Mouse (Mus musculus): ENCODE data around the gene Cyb561. TPM values are rescaled to one million over a fixed set of nuclear protein-coding genes. Genes with fewer than 3 reads are reported as not detected.

Gene Cyb561
- total RNA-seq, 2 experiments from 2014 or later, result 3.0 to 3.4 TPM

- DNase-seq (ENCODE audit: low spot score), result no peak
Observed at GRCm38 (mm10) chr11:105922769-105923663, 30.1 kb downstream of the Cyb561 start.

- DNase-seq (ENCODE audit: low spot score), result no peak
Observed at GRCm38 (mm10) chr11:105921275-105921674, 31.9 kb downstream of the Cyb561 start.

- no peak for DNase-seq (ENCODE audit: low spot score)
Observed at GRCm38 (mm10) chr11:105920836-105921235, 32.3 kb downstream of the Cyb561 start.

- DNase-seq (ENCODE audit: low spot score), result no peak
Observed at GRCm38 (mm10) chr11:105920098-105920785, 32.9 kb downstream of the Cyb561 start.

- DNase-seq (ENCODE audit: low spot score), result no peak
Observed at GRCm38 (mm10) chr11:105913580-105913979, 39.6 kb downstream of the Cyb561 start.

- DNase-seq (ENCODE audit: low spot score), result peak; percentile 82
Observed at GRCm38 (mm10) chr11:105911592-105912375, 41.4 kb downstream of the Cyb561 start.

- no peak for DNase-seq (ENCODE audit: low spot score)
Observed at GRCm38 (mm10) chr11:105911149-105911548, 42.0 kb downstream of the Cyb561 start.

GRCm38 (mm10) chr11:105909617-105910016 is 43.5 kb downstream of the Cyb561 start:
- no peak for DNase-seq (ENCODE audit: low spot score)

GRCm38 (mm10) chr11:105908926-105909325 is 44.2 kb downstream of the Cyb561 start:
- DNase-seq (ENCODE audit: low spot score), result no peak

GRCm38 (mm10) chr11:105907381-105907780 is 45.8 kb downstream of the Cyb561 start:
- DNase-seq (ENCODE audit: low spot score), result no peak

GRCm38 (mm10) chr11:105905529-105906213 is 47.5 kb downstream of the Cyb561 start:
- no peak for DNase-seq (ENCODE audit: low spot score)

GRCm38 (mm10) chr11:105902956-105903355 is 50.2 kb downstream of the Cyb561 start:
- DNase-seq (ENCODE audit: low spot score), result no peak

- no peak for DNase-seq (ENCODE audit: low spot score)
Observed at GRCm38 (mm10) chr11:105901501-105901900, 51.6 kb downstream of the Cyb561 start.

GRCm38 (mm10) chr11:105899151-105899550 is 54.0 kb downstream of the Cyb561 start:
- DNase-seq (ENCODE audit: low spot score), result no peak

- DNase-seq (ENCODE audit: low spot score), result no peak
Observed at GRCm38 (mm10) chr11:105887281-105887680, 65.9 kb downstream of the Cyb561 start.

GRCm38 (mm10) chr11:105885558-105885957 is 67.6 kb downstream of the Cyb561 start:
- no peak for DNase-seq (ENCODE audit: low spot score)

Other genes with a start within 250 kb of the Cyb561 start
- gene Ace, start 14.6 kb upstream of the Cyb561 start, total RNA-seq (2021), result 10 to 100 TPM; 19.5 to 19.7 TPM
- gene Ace3, start 41.3 kb upstream of the Cyb561 start, total RNA-seq (2021), result not detected
- not detected for gene Kcnh6, start 54.8 kb upstream of the Cyb561 start, total RNA-seq (2021)
- 10 to 100 TPM; 24.8 to 25.9 TPM for gene Dcaf7, start 83.5 kb upstream of the Cyb561 start, total RNA-seq (2021)
- 10 to 100 TPM; 39.7 to 44.4 TPM for gene Taco1, start 112.7 kb upstream of the Cyb561 start, total RNA-seq (2021)
- 10 to 100 TPM; 20.9 to 23.2 TPM for gene Map3k3, start 131.3 kb upstream of the Cyb561 start, total RNA-seq (2021)
- not detected for gene Gm10840, start 207.5 kb upstream of the Cyb561 start, total RNA-seq (2021)
- 1 to 10 TPM; 3.2 to 3.6 TPM for gene Limd2, start 207.5 kb upstream of the Cyb561 start, total RNA-seq (2021)
- 10 to 100 TPM; 13.7 to 14.1 TPM for gene Strada, start 248.8 kb upstream of the Cyb561 start, total RNA-seq (2021)